Mouse (Mus musculus): ENCODE results near the gene Sh3tc1.
A peak's percentile ranks its signal among the peaks of the same experiment; 100 is the strongest.

Gene Sh3tc1

GRCm38 (mm10) chr5:35751016-35751415 lies 11.2 kb upstream of the Sh3tc1 start:
- DNase-seq = no peak

DNA sequence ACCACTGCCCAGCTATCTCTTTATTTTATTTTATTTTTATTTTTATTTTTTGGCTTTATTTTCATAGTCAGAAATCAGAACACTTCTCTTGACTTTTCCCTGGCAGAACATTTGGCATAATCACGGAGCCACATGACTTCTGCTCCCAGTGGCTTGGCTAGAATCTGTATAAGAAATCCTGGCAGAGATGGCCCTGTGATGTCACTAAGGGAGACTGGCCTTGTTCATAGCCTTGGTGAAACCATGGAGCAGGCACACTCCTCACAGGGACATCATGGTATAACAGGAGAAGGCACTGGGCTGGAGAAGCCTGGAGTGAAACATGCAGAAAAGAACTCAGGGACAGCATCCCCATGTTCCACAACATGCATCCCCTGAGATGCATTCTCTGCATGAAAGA lies 10.2 kb upstream of the Sh3tc1 start:
- no peak for DNase-seq

- DNase-seq = no peak
Measured at GRCm38 (mm10) chr5:35749416-35749815, 9.6 kb upstream of the Sh3tc1 start.

- peak; percentile 89 to 90 for DNase-seq
Measured at GRCm38 (mm10) chr5:35746910-35747309, 7.1 kb upstream of the Sh3tc1 start.

GRCm38 (mm10) chr5:35745406-35745805 lies 5.6 kb upstream of the Sh3tc1 start:
- no peak for DNase-seq

DNA sequence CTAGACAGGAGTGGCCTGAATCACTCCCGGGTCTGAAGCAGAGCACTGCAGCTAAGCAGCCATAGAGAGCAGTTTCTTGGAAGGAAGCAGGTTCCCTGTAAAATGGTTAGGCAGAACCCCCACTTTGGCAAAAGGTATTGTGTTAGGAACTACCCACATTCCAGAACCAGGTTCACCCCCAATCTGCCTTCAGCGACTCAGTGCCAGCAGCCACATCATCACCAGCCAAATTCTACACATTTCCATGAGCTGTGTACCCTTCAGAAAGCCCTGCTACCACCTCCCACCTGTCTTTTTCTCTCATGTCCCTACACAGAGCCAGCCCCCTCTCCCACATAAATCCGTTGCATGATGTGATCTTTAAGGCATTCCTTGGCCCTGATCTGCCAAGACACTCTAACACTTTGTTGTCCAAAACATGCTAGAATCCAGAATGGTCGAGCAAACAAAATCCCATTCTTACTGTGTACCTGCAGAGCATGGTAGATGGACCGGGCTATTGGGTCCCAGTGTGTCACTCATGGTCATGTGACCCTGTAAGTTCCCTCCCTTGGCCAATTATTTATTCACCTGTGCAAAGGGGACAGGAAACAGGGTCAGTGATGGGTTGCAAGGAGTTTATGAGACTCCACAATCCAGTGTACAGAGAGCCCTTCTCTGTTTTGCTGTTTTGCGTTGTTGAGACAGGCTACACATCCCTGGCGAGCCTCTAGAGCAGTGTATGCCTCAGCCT lies 4.4 kb upstream of the Sh3tc1 start:
- peak in 1 of 2 experiments; percentile 33 for DNase-seq

DNA sequence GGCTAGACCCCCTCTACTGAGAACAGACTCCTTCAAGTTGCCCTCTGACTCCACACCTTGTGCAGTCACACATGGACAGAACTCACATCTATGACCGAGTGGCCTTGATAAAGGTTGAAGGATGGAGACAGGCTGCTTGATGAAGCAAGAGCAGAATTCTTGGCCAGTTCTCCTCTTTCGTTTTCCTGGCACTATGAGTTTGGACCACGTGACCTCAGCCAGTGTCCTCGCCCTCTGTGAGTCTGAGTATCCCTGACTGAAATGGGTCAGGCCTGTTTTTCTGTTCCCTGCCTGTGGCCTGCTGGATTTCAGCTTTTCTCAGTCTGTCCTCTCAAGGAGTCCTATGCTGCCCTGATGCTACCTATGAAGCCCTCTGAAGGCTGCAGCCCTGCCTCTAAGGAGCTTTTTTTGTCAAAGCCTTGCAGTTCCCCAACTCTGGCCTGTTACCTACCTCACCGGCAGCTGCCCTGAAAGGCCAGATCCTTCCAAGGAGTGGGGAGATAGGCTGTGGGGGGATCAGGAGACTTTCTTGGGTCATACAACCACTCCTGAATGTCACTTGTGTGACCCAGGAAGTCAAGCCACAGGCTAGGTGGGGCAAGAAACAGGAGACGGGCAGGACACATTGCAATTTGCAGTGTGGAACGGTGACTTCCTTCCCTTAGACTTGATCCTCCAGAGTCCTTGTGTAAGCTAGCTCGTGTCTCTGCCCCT lies 3.6 kb upstream of the Sh3tc1 start:
- DNase-seq = no peak

- no peak for DNase-seq
Measured at GRCm38 (mm10) chr5:35741225-35741820, 1.5 kb upstream of the Sh3tc1 start.

- DNase-seq = no peak
Measured at GRCm38 (mm10) chr5:35740716-35741115, 929 bp upstream of the Sh3tc1 start.

- DNase-seq = peak in 1 of 2 experiments; percentile 49
Measured at GRCm38 (mm10) chr5:35739005-35739404, 782 bp downstream of the Sh3tc1 start.

- peak; percentile 57 to 76 for DNase-seq
Measured at GRCm38 (mm10) chr5:35737231-35737901, 2.4 kb downstream of the Sh3tc1 start.

DNA sequence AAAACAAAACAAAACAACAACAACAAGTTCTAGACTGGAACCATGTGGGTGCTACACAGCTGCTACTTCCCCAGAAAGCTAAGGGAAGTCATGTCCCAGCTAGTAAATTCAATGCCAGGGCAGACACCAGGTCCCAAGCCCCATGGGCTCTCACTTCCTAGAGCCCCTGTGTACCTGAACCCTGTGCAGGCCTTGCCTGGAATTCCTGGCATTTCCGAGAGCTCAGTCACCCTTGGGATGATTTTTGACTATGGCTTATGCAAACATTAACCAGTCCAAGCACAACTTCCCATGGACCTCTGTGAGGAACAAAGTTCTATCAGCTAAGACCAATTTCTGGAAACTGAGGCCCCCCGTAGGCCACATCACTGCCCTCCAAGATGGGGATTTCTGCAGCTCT lies 6.3 kb downstream of the Sh3tc1 start:
- peak in 1 of 2 experiments; percentile 47 for DNase-seq

DNA sequence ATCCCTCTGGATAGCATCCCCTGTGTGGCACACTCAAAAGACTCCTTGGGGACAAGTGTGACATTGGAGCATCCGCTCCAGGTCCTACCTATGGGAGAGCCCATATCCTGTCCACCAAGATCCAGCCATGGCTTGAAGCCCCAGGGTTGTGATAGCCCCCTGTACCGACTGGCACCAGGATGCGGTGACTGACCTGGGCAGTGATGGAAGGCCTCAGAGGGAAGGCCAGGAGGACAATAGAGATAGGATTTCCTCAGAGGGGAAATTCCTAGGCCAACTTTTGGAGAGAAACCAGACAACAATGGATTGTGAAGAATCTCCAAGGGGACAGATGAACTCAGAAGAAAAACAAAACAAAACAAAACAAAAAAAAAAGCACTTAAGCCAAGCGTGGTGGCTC lies 8.8 kb downstream of the Sh3tc1 start:
- DNase-seq = no peak

- no peak for DNase-seq
Measured at GRCm38 (mm10) chr5:35730552-35730951, 9.2 kb downstream of the Sh3tc1 start.

DNA sequence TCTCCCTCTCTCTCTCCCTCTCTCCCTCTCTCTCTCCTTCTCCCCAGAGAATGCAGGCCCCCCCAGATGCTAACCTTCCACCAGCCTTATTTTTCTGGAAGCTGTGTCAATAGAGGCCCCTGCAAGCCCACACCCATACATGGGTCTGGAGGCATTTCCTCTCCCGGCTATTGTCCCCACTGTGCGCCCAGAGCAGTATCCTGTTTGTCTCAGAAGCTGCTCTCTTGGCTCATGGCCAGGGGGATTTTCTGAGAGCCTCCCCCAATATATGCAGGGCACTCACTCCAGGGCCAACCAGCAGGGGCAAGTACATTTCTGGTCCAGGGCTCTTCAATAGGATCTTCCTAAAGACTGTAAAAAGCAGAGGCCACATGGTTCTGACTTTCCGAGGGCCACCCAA lies 9.9 kb downstream of the Sh3tc1 start:
- peak; percentile 65 to 79 for DNase-seq

- DNase-seq = peak; percentile 89 to 94
Measured at GRCm38 (mm10) chr5:35728957-35729460, 10.8 kb downstream of the Sh3tc1 start.

- no peak for DNase-seq
Measured at GRCm38 (mm10) chr5:35728344-35728956, 11.3 kb downstream of the Sh3tc1 start.

DNA sequence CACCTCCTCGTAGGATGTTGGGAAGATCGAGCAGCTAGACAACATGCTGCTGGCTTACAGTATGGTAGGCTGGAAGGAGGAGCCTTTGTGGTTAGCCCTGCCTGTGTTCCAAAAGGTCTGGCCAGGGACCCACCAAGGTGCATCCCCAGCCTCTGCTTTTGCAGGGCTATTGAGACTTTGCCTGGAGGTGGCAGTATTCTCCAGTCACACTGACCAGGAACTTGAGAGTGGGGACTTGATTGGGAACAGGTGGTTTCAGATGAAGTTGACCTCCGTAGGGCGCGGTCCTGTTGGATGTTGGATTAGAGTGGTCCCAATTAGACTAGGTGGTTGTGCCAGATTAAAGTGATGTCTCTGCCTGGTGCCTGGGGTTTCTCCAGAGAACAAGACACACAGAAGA lies 12.3 kb downstream of the Sh3tc1 start:
- DNase-seq = peak in 1 of 2 experiments; percentile 26

- no peak for DNase-seq
Measured at GRCm38 (mm10) chr5:35725840-35726239, 13.9 kb downstream of the Sh3tc1 start.

DNA sequence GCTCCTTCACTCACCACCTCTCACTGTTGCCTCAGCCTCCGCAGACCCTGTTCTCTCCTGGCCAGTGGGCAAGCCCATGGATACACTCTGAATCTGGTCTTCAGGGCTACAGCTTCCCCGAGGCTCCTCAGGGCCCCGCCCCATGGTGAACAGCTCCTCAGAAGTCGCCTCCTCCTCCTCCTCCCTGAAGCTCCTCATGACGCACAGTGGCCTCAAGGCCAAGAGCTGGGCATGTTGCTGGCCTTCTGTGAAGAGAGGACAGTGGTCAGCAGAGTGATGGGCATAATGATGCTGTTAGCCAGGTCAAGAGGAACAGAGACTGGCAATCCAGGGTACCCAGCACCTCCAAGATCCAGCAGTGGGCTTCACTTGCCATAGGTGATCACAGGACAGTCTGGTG lies 15.9 kb downstream of the Sh3tc1 start:
- DNase-seq = no peak

DNA sequence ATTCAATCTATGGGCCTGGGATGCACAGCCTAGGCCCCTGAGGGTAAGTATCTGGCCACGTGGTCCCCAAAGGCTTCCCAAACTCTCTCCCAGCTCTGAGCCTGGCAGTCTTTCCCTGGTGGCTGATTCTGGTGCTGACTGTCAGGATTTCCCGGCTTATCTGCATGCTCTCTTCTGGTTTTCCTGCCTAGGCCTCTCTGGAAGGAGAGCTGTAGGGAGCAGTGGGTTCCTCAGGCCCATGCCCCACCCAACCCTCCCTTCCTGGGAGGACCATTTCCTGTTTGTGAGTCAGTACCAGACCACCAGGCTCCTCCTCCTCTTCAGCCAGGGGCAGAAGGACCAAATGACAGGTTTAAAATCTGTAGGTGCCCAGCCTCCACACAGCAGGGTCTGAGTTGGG lies 17.1 kb downstream of the Sh3tc1 start:
- DNase-seq = peak in 1 of 2 experiments; percentile 29

DNA sequence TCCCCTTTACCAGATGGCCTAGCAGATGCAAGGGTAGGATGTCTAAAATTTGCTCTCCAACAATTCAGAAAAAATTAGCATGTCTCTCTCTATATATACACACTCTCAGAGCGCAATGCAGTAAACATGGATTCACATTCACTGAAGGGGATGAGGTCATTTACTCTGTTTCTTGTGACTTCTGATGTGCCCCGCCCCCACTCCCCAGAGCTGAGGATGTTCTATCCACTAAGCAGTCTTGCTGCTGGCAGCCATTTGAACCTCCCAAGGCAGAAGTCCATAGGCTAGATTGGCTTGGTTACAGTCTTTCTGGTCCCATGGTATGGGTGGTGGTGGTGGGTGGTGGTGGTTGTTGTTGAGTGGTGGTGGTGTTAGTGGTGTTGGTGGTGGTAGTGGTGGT lies 17.9 kb downstream of the Sh3tc1 start:
- no peak for DNase-seq

DNA sequence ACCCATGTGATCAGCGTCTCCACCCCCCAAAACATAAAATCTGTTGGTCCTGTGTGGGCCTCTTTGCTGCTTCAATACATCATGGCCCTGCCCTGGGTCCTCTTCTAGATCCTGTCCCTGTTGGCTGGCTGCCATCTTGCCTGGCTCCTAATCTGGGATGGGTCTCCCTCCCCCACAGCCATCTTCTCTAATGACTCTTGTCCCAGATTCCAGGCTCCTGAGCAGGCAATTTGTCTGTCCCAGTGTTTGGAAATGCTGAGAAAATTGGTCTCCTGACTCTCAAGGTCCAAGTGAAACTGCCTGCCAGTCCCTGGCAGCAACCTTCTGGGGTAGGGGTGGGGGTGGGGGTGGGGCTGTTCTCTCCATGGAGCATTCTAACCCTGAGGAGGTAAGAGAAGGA lies 19.9 kb downstream of the Sh3tc1 start:
- DNase-seq = peak; percentile 57 to 63
